Mouse (Mus musculus): Measurements from ENCODE around the gene Immp2l.

DNA sequence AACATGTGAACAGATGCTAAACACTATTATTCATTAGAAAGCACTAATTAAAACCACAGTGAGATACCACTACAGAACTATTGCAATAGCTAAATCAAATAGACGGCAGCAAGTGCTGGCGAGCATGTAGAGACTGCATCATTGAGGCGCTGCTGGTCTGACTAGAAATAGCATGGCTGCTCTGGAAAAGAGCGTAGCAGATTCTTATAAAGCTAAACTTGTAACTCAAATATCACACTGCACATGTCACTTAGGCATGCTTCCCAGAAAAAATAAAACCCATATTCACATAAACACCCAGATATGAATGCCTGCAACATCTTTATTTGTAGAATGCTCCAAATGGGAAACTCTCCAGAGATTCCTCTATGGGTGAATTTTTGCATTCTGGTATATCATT, 570.1 kb downstream of the Immp2l start:
- TF ChIP-seq POLR2A (IDR thresholded peaks at IDR 0.05; ENCODE audit: extremely low read depth, insufficient read depth, low read length) (no peak), CTCF (IDR thresholded peaks at IDR 0.05; ENCODE audit: low read depth, low read length) (no peak)

Measured in liver, adult 2 months (tissue).